Mouse (Mus musculus): ENCODE results near the gene Gm10837. TPM values are rescaled to one million over a fixed set of nuclear protein-coding genes. Genes with fewer than 3 reads are reported as not detected.
"Not testable (repeated sequence)": the region's sequence is repeated elsewhere in the genome, so short reads cannot be mapped to it uniquely, and the experiment has no call there.

Gene Gm10837
- total RNA-seq, 2 experiments from 2014 or later: not detected

DNA sequence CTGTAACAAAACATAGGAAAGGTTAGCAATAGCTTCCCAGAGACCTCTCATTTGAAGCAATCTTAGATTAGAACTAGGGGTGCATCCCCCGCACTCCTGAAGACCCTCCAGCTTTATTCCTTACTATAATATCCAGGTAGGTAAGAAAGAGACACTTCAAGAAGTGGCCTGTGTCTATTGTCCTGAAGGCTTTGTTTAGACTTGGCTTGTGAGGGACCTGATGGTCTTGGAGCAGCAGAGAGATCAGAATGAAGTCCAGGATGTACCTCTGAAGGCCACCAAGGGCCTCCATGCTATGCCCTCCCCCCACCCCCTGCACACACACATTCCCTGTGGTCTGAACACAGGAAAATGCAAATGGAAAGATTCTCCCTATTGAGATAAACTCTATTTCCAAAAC is 30.6 kb upstream of the Gm10837 start:
- no peak for TF ChIP-seq CTCF (conservative IDR thresholded peaks at IDR 0.05)
- H3K4me3 ChIP-seq: no peak overlapping the region; the same call in 1 of the 2 replicates
- peak overlapping the region; percentile 82 for H3K27ac ChIP-seq
- no peak for DNase-seq (ENCODE audit: low spot score in 2 of 2)

GRCm38 (mm10) chr14:122460226-122460625 is 30.2 kb upstream of the Gm10837 start:
- TF ChIP-seq CTCF (conservative IDR thresholded peaks at IDR 0.05): no peak
- DNase-seq (ENCODE audit: low spot score in 2 of 2): no peak
- Histone ChIP-seq H3K4me3 (peak overlapping the region; percentile 13; the same call in 1 of the 2 replicates), H3K27ac (peak overlapping the region; percentile 82)

- Histone ChIP-seq H3K4me3 (peak overlapping the region; percentile 60), H3K27ac (peak overlapping the region; percentile 82)
- no peak for DNase-seq (ENCODE audit: low spot score in 2 of 2)
- no peak for TF ChIP-seq CTCF (conservative IDR thresholded peaks at IDR 0.05)
Measured at GRCm38 (mm10) chr14:122461500-122461899, 28.9 kb upstream of the Gm10837 start.

DNA sequence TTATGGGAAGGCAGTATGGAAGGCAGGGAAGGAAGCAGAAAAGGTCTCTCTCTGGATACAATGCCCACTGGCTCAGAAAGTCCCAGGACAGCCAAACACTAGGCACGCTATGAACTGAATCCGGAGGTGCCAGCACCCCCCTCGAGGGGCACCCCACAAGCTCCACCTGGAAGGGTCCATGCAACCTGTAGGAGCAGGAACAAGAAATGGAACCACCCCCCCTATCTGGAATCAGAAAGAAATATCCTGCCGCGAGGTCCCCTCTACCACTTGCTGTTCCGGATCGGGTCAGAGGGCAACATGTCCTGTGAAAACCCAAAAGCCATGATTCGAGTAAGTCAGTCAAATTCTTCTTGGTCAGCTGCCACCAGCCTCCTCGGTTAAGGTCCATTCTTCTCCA is 28.4 kb upstream of the Gm10837 start:
- TF ChIP-seq CTCF (conservative IDR thresholded peaks at IDR 0.05): no peak
- peak overlapping the region; percentile 60 for H3K4me3 ChIP-seq
- peak overlapping the region; percentile 82 for H3K27ac ChIP-seq
- DNase-seq (ENCODE audit: low spot score in 2 of 2): no peak

- DNase-seq (ENCODE audit: low spot score in 2 of 2): no peak
- Histone ChIP-seq H3K27ac (peak overlapping the region; percentile 82), H3K4me3 (peak overlapping the region; percentile 60)
- no peak for TF ChIP-seq CTCF (conservative IDR thresholded peaks at IDR 0.05)
Measured at GRCm38 (mm10) chr14:122462689-122463079, 27.7 kb upstream of the Gm10837 start.

DNA sequence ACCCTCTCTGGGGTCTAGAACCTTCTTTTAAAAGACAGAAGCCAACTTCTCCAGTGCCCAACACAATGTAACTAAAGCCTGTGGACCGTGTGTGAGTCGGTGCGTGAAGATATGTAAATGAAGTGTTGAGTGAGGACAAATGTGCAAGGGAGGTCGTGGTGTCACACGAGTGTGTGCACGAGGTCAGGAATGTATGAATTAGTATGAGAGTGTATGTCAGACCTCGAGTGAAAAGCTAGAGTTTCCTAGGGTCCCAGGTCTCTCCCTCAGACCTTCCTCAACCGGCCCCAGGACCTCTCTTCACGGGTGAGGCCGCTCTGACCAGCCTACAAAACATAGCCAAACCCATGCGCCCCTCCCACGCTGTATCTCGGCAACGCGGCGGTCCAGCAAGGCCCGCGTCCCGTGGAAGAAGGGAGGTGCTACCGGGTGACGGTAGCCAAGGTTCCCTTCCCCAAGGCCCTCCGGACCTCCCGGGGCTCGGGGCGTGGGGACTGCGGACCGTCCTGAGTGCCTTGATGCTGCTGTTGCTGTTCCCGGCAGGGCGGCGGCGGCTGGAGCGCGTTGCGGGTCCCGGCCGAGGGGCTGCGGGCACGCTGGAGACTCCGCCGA is 27.2 kb upstream of the Gm10837 start:
- Histone ChIP-seq H3K27ac (peak overlapping the region; percentile 82), H3K4me3 (peak overlapping the region; percentile 60)
- DNase-seq (ENCODE audit: low spot score in 2 of 2): peak; percentile 29 to 54
- TF ChIP-seq CTCF (conservative IDR thresholded peaks at IDR 0.05): no peak

DNA sequence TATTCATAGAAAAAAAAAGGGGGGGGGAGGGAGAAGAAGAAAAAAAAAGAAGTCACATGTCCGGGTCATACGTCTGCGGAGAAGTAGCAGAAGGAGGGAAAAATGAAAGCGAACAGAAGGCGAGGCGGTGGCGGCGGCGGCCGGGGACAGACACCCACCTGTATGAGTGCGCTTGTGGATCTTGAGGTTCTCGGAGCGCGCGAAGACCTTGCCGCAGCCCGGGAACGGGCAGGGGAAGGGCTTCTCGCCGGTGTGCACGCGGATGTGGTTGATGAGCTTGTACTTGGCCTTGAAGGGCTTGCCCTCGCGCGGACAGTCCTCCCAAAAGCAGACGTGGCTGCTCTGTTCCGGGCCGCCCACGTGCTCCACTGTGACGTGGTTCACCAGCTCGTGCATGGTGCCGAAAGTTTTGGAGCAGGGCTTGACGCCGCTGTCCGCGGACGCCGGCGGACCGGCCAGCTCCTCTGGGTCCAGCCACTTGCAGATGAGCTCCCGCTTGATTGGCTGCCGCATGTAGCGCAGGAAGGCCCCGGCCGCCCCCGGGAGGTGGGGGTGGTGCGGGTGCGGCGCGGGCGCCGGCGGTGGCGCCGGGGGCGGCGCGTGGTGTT is 26.5 kb upstream of the Gm10837 start:
- not testable (repeated sequence) for DNase-seq (ENCODE audit: low spot score in 2 of 2)
- Histone ChIP-seq H3K4me3 (peak overlapping the region; percentile 60), H3K27ac (peak overlapping the region; percentile 82)

- no peak for TF ChIP-seq CTCF (conservative IDR thresholded peaks at IDR 0.05)
- peak overlapping the region; percentile 60 for H3K4me3 ChIP-seq
- no peak for DNase-seq (ENCODE audit: low spot score in 2 of 2)
- peak overlapping the region; percentile 90 for H3K27ac ChIP-seq
Measured at GRCm38 (mm10) chr14:122464351-122464762, 26.0 kb upstream of the Gm10837 start.

- peak in 1 of 2 experiments; percentile 44 for DNase-seq (ENCODE audit: low spot score in 2 of 2)
- peak within 1 kb of the TSS; percentile 90 for H3K27ac ChIP-seq
- peak within 1 kb of the TSS; percentile 60 for H3K4me3 ChIP-seq
- no peak for TF ChIP-seq CTCF (conservative IDR thresholded peaks at IDR 0.05)
Measured at GRCm38 (mm10) chr14:122464763-122465741, 25.3 kb upstream of the Gm10837 start, which contains the start of gene Zic5. Gene Zic5 (minus strand): TSS chr14:122465677.

- H3K4me3 ChIP-seq: no peak overlapping the region; the same call in 1 of the 2 replicates
- no peak for TF ChIP-seq CTCF (conservative IDR thresholded peaks at IDR 0.05)
- peak overlapping the region; percentile 90 for H3K27ac ChIP-seq
- no peak for DNase-seq (ENCODE audit: low spot score in 2 of 2)
Measured at GRCm38 (mm10) chr14:122465931-122466490, 24.4 kb upstream of the Gm10837 start.

GRCm38 (mm10) chr14:122466756-122467362 is 23.5 kb upstream of the Gm10837 start:
- H3K27ac ChIP-seq: no peak overlapping the region
- H3K4me3 ChIP-seq: no peak overlapping the region
- no peak for DNase-seq (ENCODE audit: low spot score in 2 of 2)
- no peak for TF ChIP-seq CTCF (conservative IDR thresholded peaks at IDR 0.05)
